Mouse (Mus musculus) midbrain, embryonic 14.5 days (tissue): ENCODE results near the gene Fbll1. TPM values are rescaled to one million over a fixed set of nuclear protein-coding genes. Genes with fewer than 3 reads are reported as not detected.

Experiments
- ATAC-seq: fragments of 200-750 bp; cut with Nextera tagmentation; 2 replicates; pipeline ENCODE4 v1.8.0; 2017; ENCODE audit warnings: moderate number of reproducible peaks, moderate library complexity; ENCODE audit not compliant: low FRiP score, low TSS enrichment
- DNase-seq: peaks from one replicate; pipeline ENCODE4 v3.0.0-alpha.2; 2015
- H3K27ac ChIP-seq: fragments of 300-500 bp; sonication (generic); replicated peaks from 2 replicates; pipeline ENCODE4 v1.5.1; 2014; ENCODE audit warnings: mild to moderate bottlenecking, low read depth, low read length, moderate library complexity
- H3K27me3 ChIP-seq: fragments of 300-500 bp; sonication (generic); 2 replicates; pipeline ENCODE4 v1.6.1; 2014; ENCODE audit warnings: low read length, control low read depth, mixed read lengths; ENCODE audit not compliant: control insufficient read depth, insufficient read depth
- H3K36me3 ChIP-seq: fragments of 300-500 bp; sonication (generic); 2 replicates; pipeline ENCODE4 v1.6.1; 2014; ENCODE audit warnings: low read length, control low read depth; ENCODE audit not compliant: control insufficient read depth, insufficient read depth
- H3K4me1 ChIP-seq: fragments of 300-500 bp; sonication (generic); 2 replicates; pipeline ENCODE4 v1.6.1; 2014; ENCODE audit warnings: mild to moderate bottlenecking, antibody characterized with exemption, low read length, control low read depth; ENCODE audit not compliant: control insufficient read depth, insufficient read depth
- H3K4me2 ChIP-seq: fragments of 300-500 bp; sonication (generic); 2 replicates; pipeline ENCODE4 v1.6.1; 2014; ENCODE audit warnings: mild to moderate bottlenecking, low read length, moderate library complexity
- H3K4me3 ChIP-seq: fragments of 300-500 bp; sonication (generic); replicated peaks from 2 replicates; pipeline ENCODE4 v1.5.1; 2014; ENCODE audit warnings: low read depth, low read length
- H3K9ac ChIP-seq: fragments of 300-500 bp; sonication (generic); replicated peaks from 2 replicates; pipeline ENCODE4 v1.6.1; 2014; ENCODE audit warnings: mild to moderate bottlenecking, low read length, moderate library complexity
- H3K9me3 ChIP-seq: fragments of 300-500 bp; sonication (generic); 2 replicates; pipeline ENCODE4 v1.6.1; 2016; ENCODE audit warnings: low read length, control low read depth, mixed read lengths; ENCODE audit not compliant: control insufficient read depth
- WGBS: fragments of 180-500 bp; shearing (Covaris S2); extraction: QIAGEN DNeasy Blood & Tissue Kit; methylation state at CpG from one replicate; pipeline ENCODE4 v1.1.7; 2014; 5-methylcytosine and 5-hydroxymethylcytosine counted together
- polyA plus RNA-seq: library from polyadenylated mRNA; unstranded; fragments of >200 nt; fragmentation: Nextera tagmentation; extraction: Ambion mirVana; gene quantifications from 2 replicates; pipeline ENCODE4 v1.2.1, GENCODE M21; 2014

Fbll1 gene
- polyA plus RNA-seq, 1 experiment from 2014 or later, result 24.7 TPM

DNA sequence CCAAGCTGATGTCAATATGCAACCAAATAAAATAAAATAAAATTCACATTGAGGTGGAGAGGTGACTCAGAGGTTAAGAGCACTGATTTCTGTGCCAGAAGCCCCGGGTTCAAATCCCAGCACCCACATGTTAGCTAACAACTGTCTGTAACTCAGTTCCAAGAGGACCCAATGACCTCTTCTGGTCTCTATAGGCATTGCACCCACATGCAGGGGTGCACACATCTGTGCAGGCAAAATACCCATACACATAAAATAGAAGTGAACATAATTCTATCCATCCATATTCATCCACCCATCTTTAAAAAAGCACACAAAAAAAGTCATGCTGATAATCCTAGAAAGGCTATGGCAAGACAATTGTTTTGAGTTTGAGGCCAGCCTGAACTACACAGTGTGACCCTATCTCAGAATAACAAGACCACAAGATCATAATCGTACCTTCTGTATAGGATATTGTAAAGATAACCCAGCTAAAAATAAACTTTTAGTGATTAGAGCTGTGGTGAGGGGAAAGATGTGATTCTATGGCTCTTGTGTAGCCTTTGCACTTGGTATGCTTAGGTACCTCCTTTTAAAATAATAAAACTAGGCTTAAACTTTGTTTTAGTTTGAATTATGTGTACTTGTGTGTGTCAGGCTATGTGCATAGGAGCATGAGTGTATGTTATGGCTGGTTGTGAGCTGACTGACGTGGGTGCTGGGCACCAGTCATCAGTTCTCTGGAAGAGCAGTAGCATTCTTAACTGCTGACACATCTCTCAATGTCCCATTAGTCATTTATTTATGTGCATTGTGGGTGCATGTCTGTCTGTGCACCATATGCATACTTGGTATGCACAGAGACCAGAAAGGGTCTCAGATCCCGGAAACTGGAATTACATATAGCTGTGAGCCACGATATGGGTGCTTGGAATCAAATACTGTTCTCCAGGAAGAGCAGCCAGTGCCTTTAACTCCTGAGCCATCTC lies 38.8 kb upstream of the Fbll1 start:
- peaks cover 9% of the 10 kb centered on the region for H3K4me1 ChIP-seq
- no peaks in the 10 kb centered on the region for H3K27me3 ChIP-seq
- H3K9ac ChIP-seq, result no peak overlapping the region
- ATAC-seq, result no peak
- no peaks in the 10 kb centered on the region for H3K9me3 ChIP-seq
- 95% methylated on average over 5 of the region's 5 CpGs for WGBS
- 0 out of 2 replicates have a peak overlapping the region, but pooled peaks have one; percentile 20 for H3K4me3 ChIP-seq
- peaks cover 11% of the 10 kb centered on the region for H3K36me3 ChIP-seq
- peak overlapping the region; percentile 53 for H3K4me2 ChIP-seq
- DNase-seq, result no peak
- H3K27ac ChIP-seq, result 0 out of 2 replicates have a peak overlapping the region, but pooled peaks have one; percentile 61

DNA sequence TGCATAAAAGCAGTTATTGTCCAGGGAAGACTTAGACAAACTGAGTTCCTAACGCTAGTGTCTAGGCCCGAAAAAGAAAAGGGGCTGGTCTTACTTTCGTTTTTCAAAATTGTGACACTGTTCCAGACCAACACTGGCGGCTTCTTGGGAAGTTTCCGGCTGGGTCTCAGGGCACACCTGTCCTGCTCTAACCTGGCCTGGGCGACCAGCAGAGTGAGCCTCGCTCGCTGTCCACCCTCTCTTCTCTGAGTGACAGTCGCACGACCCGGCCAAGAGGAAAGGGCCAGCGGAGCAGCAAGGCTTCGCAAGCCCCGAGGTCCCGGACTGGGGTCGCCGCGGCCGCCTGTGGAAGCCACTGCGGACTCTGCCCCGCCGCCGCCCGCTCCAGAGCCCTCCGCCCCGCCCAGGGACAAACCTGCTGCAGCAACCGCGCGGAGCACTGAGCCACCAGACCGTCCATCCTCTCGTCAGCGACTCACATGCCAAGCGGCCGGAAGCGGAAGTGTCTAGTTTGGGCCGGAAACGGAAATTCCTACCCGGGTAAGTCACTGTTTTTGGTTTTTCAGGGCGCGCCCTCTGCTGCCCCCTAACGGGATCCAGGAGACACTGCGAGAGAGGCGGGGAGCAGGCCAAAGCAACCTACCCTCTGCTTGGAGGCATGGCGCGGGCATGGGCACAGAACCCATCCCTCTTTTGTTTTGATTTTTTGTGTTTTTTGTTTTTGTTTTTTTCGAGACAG lies 35.5 kb upstream of the Fbll1 start, which contains the start of gene Rars:
Gene Rars, minus strand, starts transcription at position 485 of the 739 bp plus-strand sequence.
- ATAC-seq, result peak; percentile 78
- Histone ChIP-seq H3K4me2 (peak within 1 kb of the TSS; percentile 88), H3K27ac (0 out of 2 replicates have a peak within 1 kb of the TSS, but pooled peaks have one; percentile 45), H3K4me1 (peaks cover 9% of the 10 kb centered on the region), H3K27me3 (no peaks in the 10 kb centered on the region), H3K36me3 (peaks cover 32% of the 10 kb centered on the region), H3K9me3 (no peaks in the 10 kb centered on the region), H3K4me3 (peak within 1 kb of the TSS; percentile 91), H3K9ac (peak within 1 kb of the TSS; percentile 77)
- WGBS, result 3% methylated on average over 46 of the region's 46 CpGs
- peak; percentile 96 for DNase-seq

DNA sequence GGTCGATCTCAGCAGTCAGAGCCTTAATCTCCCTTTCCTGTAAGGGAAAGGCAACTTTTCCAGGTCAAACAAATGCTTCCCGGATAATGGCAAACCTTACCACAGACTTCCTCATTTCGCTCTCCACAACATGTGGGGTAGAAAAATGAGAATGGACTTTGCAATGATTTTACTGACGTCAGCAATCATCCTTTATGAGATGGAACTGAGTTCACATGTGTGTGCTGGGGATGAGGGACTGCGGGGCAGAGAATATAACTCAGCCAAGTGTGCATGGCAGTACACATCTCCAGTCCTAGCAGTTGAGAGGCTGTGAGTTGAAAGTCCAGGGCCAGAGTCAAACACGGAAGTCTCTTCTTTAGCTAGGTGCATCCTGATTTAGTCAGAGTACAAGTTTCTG lies 34.6 kb upstream of the Fbll1 start:
- DNase-seq, result no peak
- peak overlapping the region; percentile 88 for H3K4me2 ChIP-seq
- ATAC-seq, result no peak
- peaks cover 6% of the 10 kb centered on the region for H3K4me1 ChIP-seq
- peak overlapping the region; percentile 91 for H3K4me3 ChIP-seq
- no peaks in the 10 kb centered on the region for H3K27me3 ChIP-seq
- H3K9ac ChIP-seq, result no peak overlapping the region
- peaks cover 41% of the 10 kb centered on the region for H3K36me3 ChIP-seq
- WGBS, result 93% methylated on average over 6 of the region's 6 CpGs
- no peaks in the 10 kb centered on the region for H3K9me3 ChIP-seq
- H3K27ac ChIP-seq, result no peak overlapping the region

DNA sequence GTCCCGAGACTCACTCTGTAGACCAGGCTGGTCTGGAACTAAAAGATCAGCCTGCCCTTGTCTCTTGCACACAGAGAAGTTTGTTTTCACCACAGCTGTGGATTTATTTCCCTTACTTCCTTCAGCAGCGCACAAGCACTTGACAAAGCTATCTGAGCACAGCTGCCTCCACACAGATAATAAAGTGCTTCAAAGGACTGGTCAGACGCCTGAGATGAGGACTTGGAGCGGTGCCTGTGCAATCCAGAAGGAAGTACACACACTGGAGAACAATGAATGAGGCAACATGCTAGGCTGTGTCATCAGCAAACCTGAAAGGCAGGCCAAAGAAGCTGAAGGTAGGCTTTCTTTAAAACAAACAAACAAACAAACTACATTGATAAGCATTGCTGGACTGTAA lies 33.5 kb upstream of the Fbll1 start:
- H3K4me3 ChIP-seq, result no peak overlapping the region
- no peaks in the 10 kb centered on the region for H3K27me3 ChIP-seq
- ATAC-seq, result no peak
- H3K9ac ChIP-seq, result no peak overlapping the region
- H3K36me3 ChIP-seq, result peaks cover 53% of the 10 kb centered on the region
- no peaks in the 10 kb centered on the region for H3K9me3 ChIP-seq
- H3K27ac ChIP-seq, result no peak overlapping the region
- peaks cover 6% of the 10 kb centered on the region for H3K4me1 ChIP-seq
- no peak for DNase-seq
- WGBS, result 88% methylated on average over 4 of the region's 4 CpGs
- H3K4me2 ChIP-seq, result no peak overlapping the region

DNA sequence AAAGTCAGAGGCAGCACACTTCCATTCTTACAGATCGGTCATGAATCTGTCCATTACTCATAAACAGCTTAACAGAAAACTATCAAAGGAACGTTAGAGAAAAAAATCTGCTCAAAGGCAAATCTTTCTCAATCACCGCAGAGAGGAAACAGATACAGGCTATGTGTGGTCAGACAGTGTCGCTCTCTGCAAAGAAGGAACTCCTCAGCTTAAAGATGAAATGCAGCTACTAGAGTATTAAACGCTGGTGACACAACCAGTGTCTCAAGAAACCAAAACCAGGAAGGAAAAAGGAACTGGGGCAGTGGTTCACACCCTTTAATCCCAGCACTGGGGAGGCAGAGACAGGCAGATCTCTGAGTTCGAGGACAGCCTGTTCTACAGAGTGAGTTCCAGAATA lies 29.0 kb upstream of the Fbll1 start:
- Histone ChIP-seq H3K4me3 (no peak overlapping the region), H3K27ac (no peak overlapping the region), H3K9me3 (no peaks in the 10 kb centered on the region), H3K9ac (no peak overlapping the region), H3K4me2 (no peak overlapping the region), H3K36me3 (peaks cover 91% of the 10 kb centered on the region), H3K4me1 (no peaks in the 10 kb centered on the region), H3K27me3 (no peaks in the 10 kb centered on the region)
- ATAC-seq (no peak), DNase-seq (no peak)
- WGBS, result 97% methylated on average over 6 of the region's 6 CpGs

DNA sequence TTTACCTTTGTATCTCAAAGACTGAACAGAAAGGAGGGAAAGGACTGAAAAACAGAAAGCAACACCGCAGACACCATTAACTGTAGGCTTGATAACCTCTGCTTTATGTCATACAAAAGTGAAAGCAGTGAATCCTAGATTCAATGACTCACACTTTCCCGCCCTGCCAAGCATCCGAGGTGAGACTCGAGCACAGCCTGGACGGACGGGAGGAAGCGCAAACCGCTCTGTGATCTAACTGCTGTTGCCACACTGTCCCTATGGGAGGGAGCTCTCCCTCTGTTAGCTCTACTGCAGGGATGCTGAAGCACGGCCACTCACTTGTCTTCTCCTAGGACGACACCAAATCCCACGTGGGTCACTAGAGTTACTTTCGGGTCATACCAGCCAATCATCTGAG lies 17.6 kb upstream of the Fbll1 start:
- H3K4me3 ChIP-seq, result no peak overlapping the region
- no peaks in the 10 kb centered on the region for H3K4me1 ChIP-seq
- H3K27ac ChIP-seq, result no peak overlapping the region
- H3K36me3 ChIP-seq, result peaks cover 97% of the 10 kb centered on the region
- no peaks in the 10 kb centered on the region for H3K27me3 ChIP-seq
- DNase-seq, result no peak
- 93% methylated on average over 12 of the region's 12 CpGs for WGBS
- H3K9ac ChIP-seq, result no peak overlapping the region
- ATAC-seq, result no peak
- H3K4me2 ChIP-seq, result no peak overlapping the region
- no peaks in the 10 kb centered on the region for H3K9me3 ChIP-seq

DNA sequence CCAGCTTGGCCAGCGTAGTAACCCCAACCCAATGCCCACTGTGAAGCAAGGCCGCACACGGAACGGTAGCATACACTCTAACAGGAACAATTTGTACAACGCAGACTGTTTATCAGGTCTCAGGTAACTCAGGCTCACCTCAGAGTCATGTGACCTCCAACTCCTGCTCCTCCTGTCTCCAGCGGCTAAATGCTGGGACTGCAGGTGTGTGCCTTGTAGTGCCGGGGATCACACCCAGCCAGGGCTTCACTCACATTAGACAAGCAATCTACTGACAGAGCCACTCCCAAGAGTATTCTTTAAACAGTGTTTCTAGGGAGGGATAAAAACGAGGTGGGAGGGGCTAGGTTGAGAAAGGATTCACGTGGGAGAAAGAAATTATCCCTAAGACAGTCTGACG lies 12.8 kb upstream of the Fbll1 start:
- DNase-seq (no peak), ATAC-seq (no peak)
- Histone ChIP-seq H3K9ac (no peak overlapping the region), H3K9me3 (no peaks in the 10 kb centered on the region), H3K27me3 (no peaks in the 10 kb centered on the region), H3K4me3 (no peak overlapping the region), H3K36me3 (peaks cover 99% of the 10 kb centered on the region), H3K27ac (no peak overlapping the region), H3K4me1 (no peaks in the 10 kb centered on the region), H3K4me2 (no peak overlapping the region)
- 88% methylated on average over 10 of the region's 10 CpGs for WGBS

DNA sequence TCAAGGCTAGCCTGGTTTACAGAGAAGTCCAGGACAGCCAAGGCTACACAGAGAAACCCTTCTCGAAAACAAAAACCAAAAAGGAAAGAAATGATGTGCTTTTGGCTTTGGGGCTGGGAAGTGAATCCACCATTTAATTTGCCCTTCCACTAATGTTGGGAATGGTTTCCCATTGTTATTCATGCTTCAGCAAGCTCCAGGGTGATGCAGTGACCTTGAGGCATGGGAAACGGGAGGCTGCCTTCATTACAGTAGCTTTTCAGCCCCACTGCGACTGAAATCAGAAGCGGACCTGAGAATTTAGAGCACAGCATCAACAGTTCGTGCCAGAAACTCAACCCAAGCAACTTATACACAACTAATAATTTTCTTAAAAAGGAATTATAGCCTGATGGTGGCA lies 2.6 kb upstream of the Fbll1 start:
- Histone ChIP-seq H3K36me3 (peaks cover 9% of the 10 kb centered on the region; the same call in 1 of the 2 replicates), H3K9me3 (no peaks in the 10 kb centered on the region), H3K27me3 (peaks cover 14% of the 10 kb centered on the region), H3K4me2 (no peak overlapping the region), H3K9ac (no peak overlapping the region), H3K27ac (no peak overlapping the region), H3K4me3 (no peak overlapping the region), H3K4me1 (peaks cover 12% of the 10 kb centered on the region)
- ATAC-seq (no peak), DNase-seq (no peak)
- 82% methylated on average over 5 of the region's 5 CpGs for WGBS
